31 mouse cellular contexts compared by ENCODE assay signal in the genomic region with DNA sequence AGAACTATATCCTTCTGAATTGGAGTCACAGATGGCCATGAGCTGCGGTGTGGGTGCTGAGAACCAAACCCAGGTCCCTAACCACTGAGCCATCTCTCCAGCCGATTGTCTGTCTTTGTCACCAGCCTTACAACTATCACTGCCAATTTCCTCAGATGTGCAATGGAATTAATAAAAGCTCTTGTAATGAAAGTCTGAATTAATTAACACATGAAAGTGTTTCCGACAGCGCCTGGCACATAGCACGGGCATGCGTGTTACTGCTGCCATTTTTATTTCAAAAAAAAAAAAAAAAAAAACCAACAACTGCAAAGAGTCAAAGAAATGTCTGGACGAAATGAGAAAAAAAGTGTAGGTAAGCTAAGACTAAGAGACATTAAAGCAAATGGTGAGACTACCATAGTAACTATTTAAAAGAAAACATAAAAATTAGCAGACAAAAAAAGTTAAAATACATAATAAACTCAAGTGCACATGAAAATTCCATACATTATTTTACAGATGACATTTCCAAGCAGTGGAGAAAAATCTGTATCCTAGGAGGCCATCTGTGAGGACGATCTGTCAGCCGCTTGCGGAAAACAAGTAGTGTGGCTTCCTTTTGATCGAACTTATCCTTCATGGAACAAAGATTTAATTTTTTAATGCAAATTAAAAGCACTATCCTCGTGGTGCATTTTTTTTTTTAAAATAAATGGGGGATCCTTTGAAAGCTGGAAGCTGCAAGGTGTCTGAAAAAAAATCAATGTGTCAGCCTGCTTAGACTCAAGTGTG. TPM values are rescaled to one million over a fixed set of nuclear protein-coding genes. Genes with fewer than 3 reads are reported as not detected.
A peak's percentile ranks its signal among the peaks of the same experiment; 100 is the strongest.
DNase-seq lines count a peak whose midpoint lies in the region; ATAC-seq and TF ChIP-seq lines count a peak whose summit lies in the region.
"Had no signal": no experiment of that assay in that cellular context is flagged by ENCODE, and none has a peak within 500 bp of the region (broad histone marks: within the 10 kb centered on the region; RNA-seq: fewer than 3 reads in every experiment).

No protein-coding gene starts in this region.

- in situ Hi-C loops in ES-E14 (cut with MboI; ENCODE audit: low sequenced_read_pairs in 2 of 2, unreplicated experiment in 2 of 2): no loop called here

- H3K4me1 ChIP-seq in forebrain, embryonic 13.5 days: peaks cover 4% of the 10 kb centered on the region; the same call in 1 of the 2 replicates
- H3K4me1 ChIP-seq in forebrain, embryonic 11.5 days (replicated peaks; ENCODE audit: control insufficient read depth, insufficient read depth, low read length): 0 out of 2 replicates have a peak, but pooled peaks cover 2% of the 10 kb centered on the region
- H3K4me1 ChIP-seq in heart, embryonic 11.5 days (ENCODE audit: control insufficient read depth, insufficient read depth, low read length): peaks cover 3% of the 10 kb centered on the region; the same call in 1 of the 2 replicates
- no peaks in the 10 kb centered on the region for H3K4me1 ChIP-seq in ES-E14 (ENCODE audit: control insufficient read depth in 2 of 2, insufficient read depth in 2 of 2, low read length in 2 of 2, poor library complexity in 1 of 2)
- H3K4me1 ChIP-seq in forebrain, postnatal 0 days (ENCODE audit: insufficient read depth): peaks cover 8% of the 10 kb centered on the region; the same call in 1 of the 2 replicates
- H3K4me1 ChIP-seq: embryonic facial prominence, embryonic 12.5 days; embryonic facial prominence, embryonic 15.5 days had no signal

- ATAC-seq in forebrain, embryonic 13.5 days: peak; percentile 57; the same call in 1 of the 2 replicates
- ATAC-seq in forebrain, embryonic 11.5 days (replicated peaks; ENCODE audit: low FRiP score): no peak
- no peak for ATAC-seq in heart, embryonic 11.5 days (replicated peaks; ENCODE audit: insufficient number of reproducible peaks, low FRiP score, low TSS enrichment)
- peak; percentile 61 for ATAC-seq in forebrain, postnatal 0 days
- ATAC-seq: intestine, postnatal 0 days had no signal

- peak overlapping the region; percentile 57; the same call in 1 of the 2 replicates for H3K27ac ChIP-seq in forebrain, embryonic 13.5 days
- H3K27ac ChIP-seq in forebrain, embryonic 11.5 days (ENCODE audit: low read depth, low read length): no peak overlapping the region
- H3K27ac ChIP-seq in heart, embryonic 11.5 days (ENCODE audit: low read depth, low read length): no peak overlapping the region
- H3K27ac ChIP-seq in ES-E14 (ENCODE audit: insufficient read depth, low read depth, low read length, poor library complexity, severe bottlenecking): 0 out of 2 replicates have a peak overlapping the region, but pooled peaks have one; percentile 19
- H3K27ac ChIP-seq in forebrain, postnatal 0 days (ENCODE audit: low read depth, low read length): peak overlapping the region; percentile 69
- H3K27ac ChIP-seq: embryonic facial prominence, embryonic 12.5 days; embryonic facial prominence, embryonic 15.5 days; heart, embryonic 13.5 days; hindbrain, embryonic 12.5 days; hindbrain, embryonic 15.5 days had no signal

- H3K9me3 ChIP-seq in forebrain, embryonic 13.5 days (replicated peaks): no peaks in the 10 kb centered on the region
- H3K9me3 ChIP-seq in forebrain, embryonic 11.5 days (ENCODE audit: control insufficient read depth, low read length): no peaks in the 10 kb centered on the region
- no peaks in the 10 kb centered on the region for H3K9me3 ChIP-seq in heart, embryonic 11.5 days (replicated peaks; ENCODE audit: control insufficient read depth, low read length)
- no peaks in the 10 kb centered on the region for H3K9me3 ChIP-seq in ES-E14 (ENCODE audit: control insufficient read depth, insufficient read depth, low read depth, low read length)
- no peaks in the 10 kb centered on the region for H3K9me3 ChIP-seq in forebrain, postnatal 0 days (ENCODE audit: low read length)
- H3K9me3 ChIP-seq: embryonic facial prominence, embryonic 12.5 days; embryonic facial prominence, embryonic 15.5 days; G1E; heart, embryonic 13.5 days; hindbrain, embryonic 12.5 days; hindbrain, embryonic 15.5 days had no signal

- H3K36me3 ChIP-seq in forebrain, embryonic 13.5 days (ENCODE audit: poor library complexity, severe bottlenecking): no peaks in the 10 kb centered on the region
- H3K36me3 ChIP-seq in forebrain, embryonic 11.5 days (ENCODE audit: control insufficient read depth, insufficient read depth, low read length): no peaks in the 10 kb centered on the region
- H3K36me3 ChIP-seq in heart, embryonic 11.5 days (ENCODE audit: control insufficient read depth, insufficient read depth, low read length): no peaks in the 10 kb centered on the region
- H3K36me3 ChIP-seq in ES-E14 (ENCODE audit: control insufficient read depth, insufficient read depth, low read length, poor library complexity, severe bottlenecking): no peaks in the 10 kb centered on the region
- no peaks in the 10 kb centered on the region for H3K36me3 ChIP-seq in forebrain, postnatal 0 days (ENCODE audit: insufficient read depth)
- H3K36me3 ChIP-seq: embryonic facial prominence, embryonic 12.5 days; embryonic facial prominence, embryonic 15.5 days; G1E; heart, embryonic 13.5 days; hindbrain, embryonic 12.5 days; hindbrain, embryonic 15.5 days had no signal

- WGBS in forebrain, embryonic 13.5 days: 87% methylated on average over 12 of the region's 12 CpGs
- WGBS in forebrain, embryonic 11.5 days: 92% methylated on average over 12 of the region's 12 CpGs
- 89% methylated on average over 12 of the region's 12 CpGs for WGBS in heart, embryonic 11.5 days (ENCODE audit: insufficient replicate concordance)
- 57% methylated on average over 12 of the region's 12 CpGs for WGBS in forebrain, postnatal 0 days

- no peak overlapping the region for H3K4me3 ChIP-seq in forebrain, embryonic 13.5 days
- H3K4me3 ChIP-seq in forebrain, embryonic 11.5 days (ENCODE audit: low read depth, low read length): no peak overlapping the region
- no peak overlapping the region for H3K4me3 ChIP-seq in heart, embryonic 11.5 days (ENCODE audit: low read depth, low read length)
- H3K4me3 ChIP-seq in ES-E14 (ENCODE audit: insufficient read depth in 1 of 2, low read depth in 1 of 2, low read length in 2 of 2, poor library complexity in 1 of 2, severe bottlenecking in 1 of 2): no peak overlapping the region
- no peak overlapping the region for H3K4me3 ChIP-seq in forebrain, postnatal 0 days (ENCODE audit: low read depth, low read length)
- H3K4me3 ChIP-seq: embryonic facial prominence, embryonic 12.5 days; embryonic facial prominence, embryonic 15.5 days; heart, embryonic 13.5 days; hindbrain, embryonic 12.5 days; hindbrain, embryonic 15.5 days had no signal

- H3K4me2 ChIP-seq in forebrain, embryonic 13.5 days: no peak overlapping the region
- H3K4me2 ChIP-seq in forebrain, embryonic 11.5 days (ENCODE audit: low read depth, low read length, severe bottlenecking): no peak overlapping the region
- H3K4me2 ChIP-seq in heart, embryonic 11.5 days: no peak overlapping the region
- no peak overlapping the region for H3K4me2 ChIP-seq in forebrain, postnatal 0 days (ENCODE audit: low read depth)
- H3K4me2 ChIP-seq: embryonic facial prominence, embryonic 12.5 days; embryonic facial prominence, embryonic 15.5 days; heart, embryonic 13.5 days; hindbrain, embryonic 12.5 days; hindbrain, embryonic 15.5 days had no signal

- no peak overlapping the region for H3K9ac ChIP-seq in forebrain, embryonic 13.5 days
- no peak overlapping the region for H3K9ac ChIP-seq in forebrain, embryonic 11.5 days (ENCODE audit: low read length)
- no peak overlapping the region for H3K9ac ChIP-seq in heart, embryonic 11.5 days (ENCODE audit: low read depth, low read length)
- no peak overlapping the region for H3K9ac ChIP-seq in ES-E14 (ENCODE audit: insufficient read depth, low read depth, low read length, poor library complexity, severe bottlenecking)
- no peak overlapping the region for H3K9ac ChIP-seq in forebrain, postnatal 0 days
- H3K9ac ChIP-seq: embryonic facial prominence, embryonic 12.5 days; embryonic facial prominence, embryonic 15.5 days; heart, embryonic 13.5 days; hindbrain, embryonic 12.5 days; hindbrain, embryonic 15.5 days had no signal

- TF ChIP-seq CTCF in forebrain, postnatal 0 days (IDR thresholded peaks at IDR 0.05; ENCODE audit: low read depth): no peak

- DNase-seq in forebrain, embryonic 11.5 days (ENCODE audit: low spot score): no peak
- peak; percentile 27 for DNase-seq in heart, adult 11 months
- no peak for DNase-seq in ES-E14 (ENCODE audit: low read depth, low spot score)
- peak; percentile 72 for DNase-seq in forebrain, postnatal 0 days
- DNase-seq in yolk sac, embryonic 10.5 days (ENCODE audit: low spot score): no peak
- DNase-seq: adrenal gland, adult 2 months; adrenal gland, postnatal 25 days; cerebellum, adult 11 months; cerebellum, adult 2 months; cerebellum, adult 9-11 months; cerebellum, postnatal 25 days; gastrocnemius, postnatal 10 days; gastrocnemius, postnatal 36 days; heart, postnatal 14 days; kidney, adult 2 months had no signal

- no peaks in the 10 kb centered on the region for H3K27me3 ChIP-seq in forebrain, embryonic 13.5 days
- no peaks in the 10 kb centered on the region for H3K27me3 ChIP-seq in forebrain, embryonic 11.5 days (ENCODE audit: control insufficient read depth, insufficient read depth, low read length)
- no peaks in the 10 kb centered on the region for H3K27me3 ChIP-seq in heart, embryonic 11.5 days (ENCODE audit: control insufficient read depth, insufficient read depth, low read length)
- H3K27me3 ChIP-seq in forebrain, postnatal 0 days (ENCODE audit: insufficient read depth, low read length): no peaks in the 10 kb centered on the region
- H3K27me3 ChIP-seq: embryonic facial prominence, embryonic 12.5 days; embryonic facial prominence, embryonic 15.5 days; heart, embryonic 13.5 days; hindbrain, embryonic 12.5 days; hindbrain, embryonic 15.5 days had no signal

RNA-seq across cellular contexts. Expression of gene Prnp, which starts 12.2 kb away (rescaled TPM):
- polyA plus RNA-seq in forebrain, embryonic 13.5 days (2015; fragmentation: Nextera tagmentation; extraction: Ambion mirVana): 103 and 110 TPM in 2 replicates
- 25.4 and 31.2 TPM in 2 replicates for polyA plus RNA-seq in forebrain, embryonic 11.5 days (2014; fragmentation: Nextera tagmentation; extraction: Ambion mirVana)
- polyA plus RNA-seq in heart, embryonic 11.5 days (2014; fragmentation: Nextera tagmentation; extraction: Ambion mirVana): 47.0 and 53.2 TPM in 2 replicates
- total RNA-seq in ES-E14 (2012; rRNA removed): 30.8 and 33.7 TPM in 2 replicates
- 352 and 356 TPM in 2 replicates for total RNA-seq in forebrain, postnatal 0 days (2014; rRNA removed)
- 353 and 423 TPM in 2 replicates for polyA plus RNA-seq in forebrain, postnatal 0 days (2015; fragmentation: Nextera tagmentation; extraction: Ambion mirVana)

RNA-seq across cellular contexts. Expression of gene Prn, which starts 12.2 kb away (rescaled TPM):
- polyA plus RNA-seq in forebrain, embryonic 13.5 days (2015; fragmentation: Nextera tagmentation; extraction: Ambion mirVana): not detected in 2 replicates
- polyA plus RNA-seq in forebrain, embryonic 11.5 days (2014; fragmentation: Nextera tagmentation; extraction: Ambion mirVana): not detected in 2 replicates
- polyA plus RNA-seq in heart, embryonic 11.5 days (2014; fragmentation: Nextera tagmentation; extraction: Ambion mirVana): not detected in 2 replicates
- not detected in 2 replicates for total RNA-seq in ES-E14 (2012; rRNA removed)
- total RNA-seq in forebrain, postnatal 0 days (2014; rRNA removed): 0.76 TPM in 1 of 2 replicates, not detected in the other
- 0.33 TPM in 1 of 2 replicates, not detected in the other for polyA plus RNA-seq in forebrain, postnatal 0 days (2015; fragmentation: Nextera tagmentation; extraction: Ambion mirVana)
- total RNA-seq: adrenal gland, adult 2 months; common myeloid progenitor, adult 5-6 weeks; G1E; gastrocnemius, adult 18-20 months; gastrocnemius, postnatal 10 days; granulocyte monocyte progenitor cell, adult 5-6 weeks; hematopoietic stem cell, adult 5-6 weeks had no signal
- polyA plus RNA-seq: adrenal gland, adult 2 months; cerebellum, adult 2 months; embryonic facial prominence, embryonic 12.5 days; embryonic facial prominence, embryonic 15.5 days; G1E; heart, embryonic 13.5 days; heart, embryonic 16.5 days; hindbrain, embryonic 12.5 days; hindbrain, embryonic 15.5 days; intestine, embryonic 14.5 days; intestine, postnatal 0 days; kidney, adult 2 months had no signal

RNA-seq across cellular contexts. Expression of gene Erv3, which starts 38.0 kb away (rescaled TPM):
- not detected in 2 replicates for polyA plus RNA-seq in forebrain, embryonic 13.5 days (2015; fragmentation: Nextera tagmentation; extraction: Ambion mirVana)
- not detected in 2 replicates for polyA plus RNA-seq in forebrain, embryonic 11.5 days (2014; fragmentation: Nextera tagmentation; extraction: Ambion mirVana)
- not detected in 2 replicates for polyA plus RNA-seq in heart, embryonic 11.5 days (2014; fragmentation: Nextera tagmentation; extraction: Ambion mirVana)
- total RNA-seq in ES-E14 (2012; rRNA removed): 0.16 TPM in 1 of 2 replicates, not detected in the other
- not detected in 2 replicates for total RNA-seq in forebrain, postnatal 0 days (2014; rRNA removed)
- polyA plus RNA-seq in forebrain, postnatal 0 days (2015; fragmentation: Nextera tagmentation; extraction: Ambion mirVana): 0.06 TPM in 1 of 2 replicates, not detected in the other
- total RNA-seq: adrenal gland, adult 2 months; adrenal gland, postnatal 25 days; common myeloid progenitor, adult 5-6 weeks; gastrocnemius, adult 18-20 months; gastrocnemius, postnatal 10 days; gastrocnemius, postnatal 36 days; granulocyte monocyte progenitor cell, adult 5-6 weeks; heart, adult 8-10 months; heart, postnatal 14 days; hematopoietic stem cell, adult 5-6 weeks had no signal
- polyA plus RNA-seq: adrenal gland, adult 2 months; embryonic facial prominence, embryonic 12.5 days; heart, embryonic 13.5 days; heart, embryonic 16.5 days; hindbrain, embryonic 12.5 days; hindbrain, embryonic 15.5 days; intestine, embryonic 14.5 days; intestine, postnatal 0 days; kidney, adult 2 months had no signal

RNA-seq across cellular contexts. Expression of gene Prnd, which starts 53.1 kb away (rescaled TPM):
- polyA plus RNA-seq in forebrain, embryonic 13.5 days (2015; fragmentation: Nextera tagmentation; extraction: Ambion mirVana): 7.3 and 7.7 TPM in 2 replicates
- polyA plus RNA-seq in forebrain, embryonic 11.5 days (2014; fragmentation: Nextera tagmentation; extraction: Ambion mirVana): 4.5 and 5.0 TPM in 2 replicates
- 3.2 and 4.0 TPM in 2 replicates for polyA plus RNA-seq in heart, embryonic 11.5 days (2014; fragmentation: Nextera tagmentation; extraction: Ambion mirVana)
- 0.98 and 1.5 TPM in 2 replicates for total RNA-seq in ES-E14 (2012; rRNA removed)
- total RNA-seq in forebrain, postnatal 0 days (2014; rRNA removed): 3.5 and 4.4 TPM in 2 replicates
- polyA plus RNA-seq in forebrain, postnatal 0 days (2015; fragmentation: Nextera tagmentation; extraction: Ambion mirVana): 6.0 and 6.2 TPM in 2 replicates
- total RNA-seq: adrenal gland, adult 2 months; adrenal gland, postnatal 25 days; common myeloid progenitor, adult 5-6 weeks; granulocyte monocyte progenitor cell, adult 5-6 weeks; hematopoietic stem cell, adult 5-6 weeks had no signal
- polyA plus RNA-seq: G1E had no signal

Comparison
In these comparisons a context has a peak if more than half of its experiments do, and no peak if none do; other contexts are left out.
1. ATAC-seq: peak in forebrain, embryonic 13.5 days (single experiment) and forebrain, postnatal 0 days (single experiment); none in forebrain, embryonic 11.5 days (single experiment) and heart, embryonic 11.5 days (single experiment).
2. H3K27ac ChIP-seq: peak in forebrain, embryonic 13.5 days (single experiment), ES-E14 (single experiment) and forebrain, postnatal 0 days (single experiment); none in forebrain, embryonic 11.5 days (single experiment) and heart, embryonic 11.5 days (single experiment).
3. DNase-seq: peak in heart, adult 11 months (single experiment) and forebrain, postnatal 0 days (single experiment); none in forebrain, embryonic 11.5 days (single experiment), ES-E14 (single experiment) and yolk sac, embryonic 10.5 days (single experiment).